Mouse (Mus musculus) embryonic facial prominence, embryonic 14.5 days (tissue): ENCODE data around the gene Supt3. TPM values are rescaled to one million over a fixed set of nuclear protein-coding genes. Genes with fewer than 3 reads are reported as not detected.
A peak's percentile ranks its signal among the peaks of the same experiment; 100 is the strongest.

Experiments
- ATAC-seq: fragments of 200-750 bp; cut with Nextera tagmentation; 2 replicates; pipeline ENCODE4 v1.8.0; 2017; ENCODE audit warnings: low read depth, moderate number of reproducible peaks, moderate TSS enrichment
- DNase-seq: peaks from one replicate; pipeline ENCODE4 v3.0.0-alpha.2; 2015; ENCODE audit warnings: low spot score
- H3K27ac ChIP-seq: fragments of 300-500 bp; sonication (generic); replicated peaks from 2 replicates; pipeline ENCODE4 v1.5.1; 2014; ENCODE audit warnings: low read depth, mild to moderate bottlenecking, low read length, moderate library complexity
- H3K27me3 ChIP-seq: fragments of 300-500 bp; sonication (generic); replicated peaks from 2 replicates; pipeline ENCODE4 v1.6.1; 2014; ENCODE audit warnings: low read length; ENCODE audit not compliant: control insufficient read depth, insufficient read depth
- H3K36me3 ChIP-seq: fragments of 300-500 bp; sonication (generic); 2 replicates; pipeline ENCODE4 v1.6.1; 2014; ENCODE audit warnings: low read length, mixed read lengths; ENCODE audit not compliant: control insufficient read depth, insufficient read depth
- H3K4me1 ChIP-seq: fragments of 300-500 bp; sonication (generic); 2 replicates; pipeline ENCODE4 v1.6.1; 2014; ENCODE audit warnings: antibody characterized with exemption, low read length; ENCODE audit not compliant: control insufficient read depth, insufficient read depth
- H3K4me2 ChIP-seq: fragments of 300-500 bp; sonication (generic); 2 replicates; pipeline ENCODE4 v1.6.1; 2014; ENCODE audit warnings: low read depth, mild to moderate bottlenecking, low read length, moderate library complexity, mixed read lengths
- H3K4me3 ChIP-seq: fragments of 300-500 bp; sonication (generic); 2 replicates; pipeline ENCODE4 v1.5.1; 2014; ENCODE audit warnings: low read depth, mild to moderate bottlenecking, low read length
- H3K9ac ChIP-seq: fragments of 300-500 bp; sonication (generic); 2 replicates; pipeline ENCODE4 v1.6.1; 2014; ENCODE audit warnings: low read depth, mild to moderate bottlenecking, low read length, moderate library complexity, mixed read lengths
- H3K9me3 ChIP-seq: fragments of 300-500 bp; sonication (generic); 2 replicates; pipeline ENCODE4 v1.6.1; 2016; ENCODE audit warnings: low read length; ENCODE audit not compliant: control insufficient read depth
- WGBS: fragments of 180-500 bp; shearing (Covaris S2); extraction: QIAGEN DNeasy Blood & Tissue Kit; methylation state at CpG from one replicate; pipeline ENCODE4 v1.1.7; 2014; 5-methylcytosine and 5-hydroxymethylcytosine counted together
- polyA plus RNA-seq: library from polyadenylated mRNA; unstranded; fragments of >200 nt; fragmentation: Nextera tagmentation; extraction: Ambion mirVana; gene quantifications from 2 replicates; pipeline ENCODE4 v1.2.1, GENCODE M21; 2014

Gene Supt3
- polyA plus RNA-seq, 1 experiment from 2014 or later: 17.6 TPM

DNA sequence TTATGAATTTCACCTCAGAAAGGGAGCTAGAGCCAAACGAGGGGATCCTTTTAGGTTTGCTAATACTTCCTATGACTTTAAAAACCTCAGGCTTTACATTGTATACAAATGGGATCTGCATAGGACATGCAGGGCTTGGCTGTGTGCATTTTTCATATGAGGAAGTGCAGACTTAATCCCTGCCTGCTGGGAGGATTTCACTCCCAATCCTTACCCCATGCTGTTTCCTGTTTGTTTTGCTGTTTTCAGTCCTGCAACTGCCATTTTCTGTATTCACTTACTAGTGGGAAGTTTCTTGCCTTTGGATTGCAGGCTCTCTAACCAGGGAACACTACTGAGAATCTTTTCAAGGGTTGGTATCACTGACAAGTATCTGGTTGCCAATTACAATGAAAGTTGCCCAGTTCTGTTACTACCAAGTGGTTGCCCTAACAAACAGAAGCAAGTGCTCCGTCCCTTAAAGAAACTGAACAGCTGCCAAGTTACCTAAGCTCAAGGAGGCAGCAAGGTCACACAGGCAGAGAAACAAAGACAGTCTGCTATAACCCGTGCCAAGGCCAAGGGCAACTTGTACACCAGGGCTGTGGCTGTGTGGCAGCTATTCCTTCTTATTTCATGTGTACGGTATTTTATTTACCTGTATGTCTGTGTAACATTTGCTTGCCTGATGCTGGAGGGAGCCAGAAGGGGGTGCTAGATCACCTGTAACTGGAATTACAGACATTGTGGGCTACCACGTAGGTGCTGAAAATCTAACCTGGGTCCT is 12.2 kb downstream of the Supt3 start:
- H3K36me3 ChIP-seq: peaks cover 13% of the 10 kb centered on the region
- DNase-seq (no peak), ATAC-seq (no peak)
- H3K9ac ChIP-seq: no peak overlapping the region
- H3K4me1 ChIP-seq: 0 out of 2 replicates have a peak, but pooled peaks cover 3% of the 10 kb centered on the region
- no peak overlapping the region for H3K27ac ChIP-seq
- H3K4me3 ChIP-seq: no peak overlapping the region
- no peaks in the 10 kb centered on the region for H3K9me3 ChIP-seq
- no peaks in the 10 kb centered on the region for H3K27me3 ChIP-seq
- 67% methylated on average over 5 of the region's 5 CpGs for WGBS
- H3K4me2 ChIP-seq: no peak overlapping the region

DNA sequence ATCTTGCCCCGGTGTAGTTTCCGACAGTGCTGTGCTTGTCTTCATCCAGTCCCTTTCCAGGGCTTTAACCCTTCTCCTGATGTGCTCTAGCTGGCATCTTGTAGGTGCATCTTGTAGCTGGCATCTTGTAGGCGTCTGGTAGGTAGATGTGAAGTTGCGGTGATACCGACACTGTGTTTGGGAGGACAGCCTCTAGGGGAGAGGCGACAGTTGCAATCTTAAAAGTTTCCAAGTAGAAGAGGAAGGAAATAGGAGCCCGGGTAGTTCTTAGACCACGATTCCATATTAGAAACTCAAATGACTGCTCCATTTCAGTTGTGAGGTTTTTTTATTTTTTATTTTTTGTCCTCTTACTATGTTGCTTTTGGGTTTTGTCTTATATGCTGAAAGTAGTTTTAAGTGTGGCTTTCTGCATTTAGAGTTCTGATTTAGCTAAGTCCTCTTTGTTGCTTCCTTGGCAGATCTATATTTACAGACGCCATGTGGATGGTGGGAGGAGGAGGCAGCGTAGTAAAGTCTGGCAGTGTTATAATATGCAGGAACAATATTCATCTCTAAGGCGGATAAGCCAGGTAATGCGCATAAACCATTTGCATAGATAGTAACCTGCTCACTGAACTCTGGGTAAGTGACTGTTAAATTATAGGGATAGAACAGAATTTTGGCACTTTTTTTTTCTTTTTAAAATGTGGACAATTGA is 15.4 kb downstream of the Supt3 start:
- H3K27ac ChIP-seq: no peak overlapping the region
- H3K9me3 ChIP-seq: no peaks in the 10 kb centered on the region
- H3K4me1 ChIP-seq: 0 out of 2 replicates have a peak, but pooled peaks cover 3% of the 10 kb centered on the region
- H3K4me3 ChIP-seq: no peak overlapping the region
- no peak overlapping the region for H3K9ac ChIP-seq
- 88% methylated on average over 12 of the region's 12 CpGs for WGBS
- ATAC-seq (no peak), DNase-seq (no peak)
- H3K27me3 ChIP-seq: no peaks in the 10 kb centered on the region
- peaks cover 20% of the 10 kb centered on the region for H3K36me3 ChIP-seq
- H3K4me2 ChIP-seq: no peak overlapping the region

DNA sequence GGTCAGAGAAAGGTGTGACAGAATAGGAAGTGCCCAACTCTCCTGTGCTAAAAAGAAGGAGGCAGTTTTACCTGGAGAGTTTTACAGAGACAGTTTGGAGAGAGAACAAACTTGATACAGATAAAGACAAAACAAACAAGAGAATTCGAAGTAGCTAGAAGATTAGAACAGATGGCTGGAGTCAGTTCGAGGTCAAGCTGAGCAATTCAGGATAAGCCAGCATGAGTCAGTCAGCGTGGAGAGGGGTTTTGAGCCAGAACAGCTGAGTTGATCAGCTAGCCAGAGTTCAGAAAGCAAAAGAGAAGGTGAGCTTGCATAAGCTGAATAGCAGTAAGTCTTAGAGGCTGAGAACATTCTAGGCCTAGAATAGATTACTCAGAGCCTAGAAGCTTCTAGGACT is 20.4 kb downstream of the Supt3 start:
- ATAC-seq (no peak), DNase-seq (no peak)
- Histone ChIP-seq H3K9ac (no peak overlapping the region), H3K27ac (no peak overlapping the region), H3K36me3 (peaks cover 29% of the 10 kb centered on the region), H3K27me3 (no peaks in the 10 kb centered on the region), H3K4me1 (no peaks in the 10 kb centered on the region), H3K4me3 (no peak overlapping the region), H3K9me3 (no peaks in the 10 kb centered on the region), H3K4me2 (no peak overlapping the region)
- 50% methylated on average over 3 of the region's 3 CpGs for whole genome bisulfite sequencing

DNA sequence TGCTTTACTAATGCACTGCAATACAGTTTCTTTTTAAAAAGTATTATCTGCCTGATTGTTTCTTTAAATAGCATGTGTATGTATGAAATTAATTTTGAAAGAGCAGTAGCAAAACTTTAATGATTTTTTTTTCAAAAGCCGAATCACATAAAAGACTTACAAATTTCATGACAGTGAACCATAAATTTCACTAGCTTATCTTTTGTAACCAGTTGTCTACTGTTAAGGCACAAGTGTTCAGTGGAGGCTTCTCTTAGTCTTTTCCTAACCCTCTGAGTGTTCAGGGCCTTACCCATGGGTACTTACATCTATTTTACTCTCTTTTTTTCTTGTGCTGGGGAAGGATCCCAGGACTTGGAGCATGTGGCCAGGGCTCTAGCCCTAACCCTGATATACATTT is 30.1 kb downstream of the Supt3 start:
- ATAC-seq (no peak), DNase-seq (no peak)
- Histone ChIP-seq H3K27ac (0 out of 2 replicates have a peak overlapping the region, but pooled peaks have one; percentile 18), H3K9ac (no peak overlapping the region), H3K4me3 (no peak overlapping the region), H3K4me2 (peak overlapping the region; percentile 16; the same call in 1 of the 2 replicates), H3K4me1 (peaks cover 12% of the 10 kb centered on the region), H3K9me3 (no peaks in the 10 kb centered on the region), H3K27me3 (no peaks in the 10 kb centered on the region), H3K36me3 (no peaks in the 10 kb centered on the region)
- 83% methylated on average over 1 of the region's 1 CpGs for WGBS

DNA sequence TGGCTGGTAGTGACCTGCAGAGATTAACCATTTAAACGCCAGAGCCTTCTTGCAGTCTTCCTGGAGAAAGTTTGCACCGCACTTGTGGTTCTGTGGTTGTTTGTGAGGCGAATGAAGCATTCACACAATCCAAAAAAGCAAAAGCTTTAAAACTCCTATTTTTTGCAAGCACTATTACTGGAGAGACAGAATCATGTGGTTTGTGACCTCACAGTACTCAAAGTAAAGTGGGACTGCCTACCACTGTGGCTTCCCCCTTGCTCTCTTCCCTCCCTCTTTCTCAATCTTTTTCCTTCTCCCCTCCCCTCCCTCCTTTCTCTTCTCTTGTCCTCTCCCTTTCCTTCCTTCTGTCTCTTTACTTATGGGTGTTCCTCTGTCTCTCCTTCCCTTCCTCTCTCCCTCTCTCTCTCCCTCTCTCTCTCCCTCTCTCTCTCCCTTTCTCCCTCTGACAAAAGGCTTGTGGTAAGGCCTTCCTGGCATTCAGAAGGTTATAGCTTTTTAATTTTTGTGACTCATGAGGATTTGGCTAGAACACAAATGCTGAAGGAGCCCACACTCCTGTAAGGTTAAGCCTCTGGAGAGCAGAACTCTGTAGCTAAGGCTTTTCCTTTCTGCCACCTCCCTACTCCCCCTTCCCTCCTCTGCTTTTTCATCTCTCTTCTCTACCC is 37.7 kb downstream of the Supt3 start, which contains the start of gene Runx2:
Gene Runx2 (minus strand): TSS at position 290 of the 668 bp plus-strand sequence.
- Histone ChIP-seq H3K27ac (peak within 1 kb of the TSS; percentile 77), H3K4me2 (peak within 1 kb of the TSS; percentile 46), H3K36me3 (no peaks in the 10 kb centered on the region), H3K9me3 (no peaks in the 10 kb centered on the region), H3K4me1 (0 out of 2 replicates have a peak, but pooled peaks cover 4% of the 10 kb centered on the region), H3K4me3 (peak within 1 kb of the TSS; percentile 36), H3K9ac (peak within 1 kb of the TSS; percentile 63), H3K27me3 (no peaks in the 10 kb centered on the region)
- DNase-seq (peak; percentile 76), ATAC-seq (peak; percentile 70; the same call in 1 of the 2 replicates)
- WGBS: 25% methylated on average over 3 of the region's 3 CpGs

DNA sequence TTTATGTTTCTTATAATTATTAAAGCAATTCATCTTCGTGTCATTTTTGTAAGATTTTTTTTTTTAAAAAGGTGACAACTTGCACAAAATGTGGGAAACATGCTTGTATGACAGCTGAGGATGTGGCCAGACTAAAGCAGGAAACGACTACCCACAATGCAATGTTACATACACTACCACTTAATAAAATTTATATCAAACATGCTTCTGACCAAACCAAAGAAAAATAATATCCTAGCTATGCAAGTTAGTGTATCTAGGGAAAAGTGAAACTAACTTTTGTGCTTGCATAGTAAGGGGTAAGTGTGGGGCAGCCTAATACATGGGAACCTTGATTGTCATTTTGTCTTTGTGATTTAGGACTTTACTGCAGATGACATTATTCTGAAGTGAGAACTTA is 41.9 kb downstream of the Supt3 start:
- Histone ChIP-seq H3K9me3 (no peaks in the 10 kb centered on the region), H3K4me3 (no peak overlapping the region), H3K9ac (no peak overlapping the region), H3K27me3 (no peaks in the 10 kb centered on the region), H3K4me2 (no peak overlapping the region), H3K27ac (no peak overlapping the region), H3K4me1 (0 out of 2 replicates have a peak, but pooled peaks cover 4% of the 10 kb centered on the region), H3K36me3 (no peaks in the 10 kb centered on the region)
- 75% methylated on average over 2 of the region's 2 CpGs for WGBS
- no peak for DNase-seq
- no peak for ATAC-seq

DNA sequence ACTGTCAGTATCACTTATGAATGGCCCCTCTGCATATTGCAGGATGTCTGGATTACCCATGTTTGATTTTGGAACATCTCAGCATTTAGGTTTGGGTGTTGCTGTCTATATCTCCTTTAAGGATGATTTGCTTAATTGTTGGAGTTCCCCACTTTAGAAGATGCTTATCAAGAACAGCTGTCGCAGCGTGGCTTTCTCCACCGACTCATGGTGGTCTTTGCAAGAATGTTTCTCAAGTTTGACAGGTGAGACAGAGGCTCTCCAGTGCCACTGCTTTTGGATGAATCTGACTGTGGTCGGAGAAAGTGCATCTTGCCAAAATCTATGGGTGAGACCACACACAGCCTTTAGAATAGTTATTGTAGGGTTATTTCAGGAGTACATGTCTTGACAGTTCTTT is 42.9 kb downstream of the Supt3 start:
- Histone ChIP-seq H3K4me2 (no peak overlapping the region), H3K9me3 (no peaks in the 10 kb centered on the region), H3K4me1 (0 out of 2 replicates have a peak, but pooled peaks cover 3% of the 10 kb centered on the region), H3K4me3 (no peak overlapping the region), H3K27ac (no peak overlapping the region), H3K9ac (no peak overlapping the region), H3K27me3 (no peaks in the 10 kb centered on the region), H3K36me3 (no peaks in the 10 kb centered on the region)
- ATAC-seq: no peak
- WGBS: 54% methylated on average over 4 of the region's 4 CpGs
- no peak for DNase-seq

DNA sequence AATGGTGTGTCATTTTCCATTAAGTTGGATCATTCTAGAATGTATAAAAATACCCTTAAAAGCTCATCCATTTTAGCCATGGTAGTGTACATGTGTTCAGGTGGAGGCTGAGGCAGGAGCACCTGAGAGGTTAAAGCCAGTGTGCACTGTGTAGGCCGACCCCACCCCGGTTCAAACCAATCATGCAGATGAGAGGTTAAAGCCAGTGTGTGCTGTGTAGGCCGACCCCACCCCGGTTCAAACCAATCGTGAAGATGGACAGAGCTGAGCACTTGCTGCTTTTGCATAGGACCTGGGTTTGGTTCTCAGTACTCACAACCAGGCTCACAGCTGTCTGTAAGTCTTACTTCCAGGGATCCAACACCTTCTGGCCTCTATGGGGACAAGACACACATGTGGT is 45.0 kb downstream of the Supt3 start:
- Histone ChIP-seq H3K27ac (no peak overlapping the region), H3K4me3 (no peak overlapping the region), H3K4me2 (no peak overlapping the region), H3K36me3 (no peaks in the 10 kb centered on the region), H3K9ac (no peak overlapping the region), H3K27me3 (no peaks in the 10 kb centered on the region), H3K4me1 (no peaks in the 10 kb centered on the region), H3K9me3 (no peaks in the 10 kb centered on the region)
- WGBS: 86% methylated on average over 5 of the region's 5 CpGs
- DNase-seq (no peak), ATAC-seq (no peak)
